Mouse (Mus musculus) hindbrain, postnatal 0 days (tissue): Measurements from ENCODE around the gene Rnf145. TPM values are rescaled to one million over a fixed set of nuclear protein-coding genes. Genes with fewer than 3 reads are reported as not detected.

ENCODE experiments used
- ATAC-seq: fragments of 200-750 bp; cut with Nextera tagmentation; 2 replicates; pipeline ENCODE4 v1.8.0; 2017; ENCODE audit warnings: mild to moderate bottlenecking, moderate TSS enrichment, moderate library complexity
- DNase-seq: peaks from one replicate; pipeline ENCODE4 v3.0.0-alpha.2; 2015; ENCODE audit warnings: low spot score
- H3K27ac ChIP-seq: fragments of 300-500 bp; sonication (generic); 2 replicates; pipeline ENCODE4 v1.5.1; 2014; ENCODE audit warnings: mild to moderate bottlenecking
- H3K27me3 ChIP-seq: fragments of 300-500 bp; sonication (generic); 2 replicates; pipeline ENCODE4 v1.6.1; 2014; ENCODE audit warnings: low read length, mixed read lengths; ENCODE audit not compliant: insufficient read depth
- H3K36me3 ChIP-seq: fragments of 300-500 bp; sonication (generic); 2 replicates; pipeline ENCODE4 v1.6.1; 2014; ENCODE audit warnings: low read length, mixed read lengths; ENCODE audit not compliant: insufficient read depth
- H3K4me1 ChIP-seq: fragments of 300-500 bp; sonication (generic); 2 replicates; pipeline ENCODE4 v1.6.1; 2014; ENCODE audit warnings: antibody characterized with exemption, low read length, mixed read lengths; ENCODE audit not compliant: insufficient read depth
- H3K4me2 ChIP-seq: fragments of 300-500 bp; sonication (generic); 2 replicates; pipeline ENCODE4 v1.6.1; 2014; ENCODE audit warnings: low read depth, mild to moderate bottlenecking, low read length, moderate library complexity, mixed read lengths
- H3K4me3 ChIP-seq: fragments of 300-500 bp; sonication (generic); 2 replicates; pipeline ENCODE4 v1.5.1; 2014; ENCODE audit warnings: low read length
- H3K9ac ChIP-seq: fragments of 300-500 bp; sonication (generic); replicated peaks from 2 replicates; pipeline ENCODE4 v1.6.1; 2014; ENCODE audit warnings: mild to moderate bottlenecking, low read length, moderate library complexity, mixed read lengths
- H3K9me3 ChIP-seq: fragments of 300-500 bp; sonication (generic); 2 replicates; pipeline ENCODE4 v1.6.1; 2016; ENCODE audit warnings: low read length, mixed read lengths
- CTCF ChIP-seq: IDR thresholded peaks from 2 replicates; pipeline ENCODE4 v1.5.1; 2016; ENCODE audit warnings: antibody characterized with exemption, control low read depth, low read depth
- WGBS: fragments of 180-500 bp; shearing (Covaris S2); extraction: QIAGEN DNeasy Blood & Tissue Kit; methylation state at CpG from one replicate; pipeline ENCODE4 v1.1.7; 2014; 5-methylcytosine and 5-hydroxymethylcytosine counted together
- polyA plus RNA-seq: library from polyadenylated mRNA; unstranded; fragments of >200 nt; fragmentation: Nextera tagmentation; extraction: Ambion mirVana; gene quantifications from 2 replicates; pipeline ENCODE4 v1.2.1, GENCODE M21; 2015
- total RNA-seq: library from RNA; depleted of rRNA; stranded (reverse); fragments of >200 nt; gene quantifications from 2 replicates; pipeline ENCODE4 v1.2.3, GENCODE M21; 2014

Gene Rnf145
- total and polyA plus RNA-seq, 2 experiments from 2014 or later, result 92.9 to 122 TPM

- Histone ChIP-seq H3K27me3 (no peaks in the 10 kb centered on the region), H3K4me1 (no peaks in the 10 kb centered on the region), H3K36me3 (no peaks in the 10 kb centered on the region), H3K4me3 (no peak overlapping the region), H3K27ac (no peak overlapping the region), H3K9me3 (no peaks in the 10 kb centered on the region), H3K4me2 (no peak overlapping the region), H3K9ac (no peak overlapping the region)
- ATAC-seq (no peak), DNase-seq (no peak)
- 79% methylated on average over 13 of the region's 13 CpGs for WGBS
- no peak for TF ChIP-seq CTCF
These were observed 20.1 kb upstream of the Rnf145 start for GRCm38 (mm10) chr11:44498412-44499272.

DNA sequence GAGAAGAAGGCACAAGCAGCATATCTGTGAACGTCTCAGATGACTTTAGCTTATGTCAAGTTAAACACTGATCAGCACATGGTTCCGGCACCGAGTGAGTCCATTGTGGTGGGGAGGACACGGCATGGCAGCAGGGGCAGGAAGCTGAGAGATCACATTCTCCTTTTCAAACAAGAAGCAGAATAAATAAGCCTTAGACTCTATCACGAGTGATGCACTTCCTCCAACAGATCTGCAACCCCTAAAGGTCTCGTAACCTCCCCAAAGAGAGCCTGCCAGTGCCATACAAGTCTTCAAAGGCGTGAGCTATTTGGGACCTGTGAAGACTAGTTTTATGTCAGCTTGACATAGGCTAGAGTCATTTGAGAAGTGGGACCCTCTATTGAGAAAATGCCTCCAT, 17.8 kb upstream of the Rnf145 start:
- no peak for TF ChIP-seq CTCF
- Histone ChIP-seq H3K27ac (no peak overlapping the region), H3K4me1 (no peaks in the 10 kb centered on the region), H3K36me3 (no peaks in the 10 kb centered on the region), H3K27me3 (no peaks in the 10 kb centered on the region), H3K4me3 (no peak overlapping the region), H3K9ac (no peak overlapping the region), H3K4me2 (no peak overlapping the region), H3K9me3 (no peaks in the 10 kb centered on the region)
- ATAC-seq (no peak), DNase-seq (no peak)
- WGBS, result 78% methylated on average over 7 of the region's 7 CpGs

- DNase-seq (no peak), ATAC-seq (no peak)
- no peaks in the 10 kb centered on the region for H3K9me3 ChIP-seq
- H3K36me3 ChIP-seq, result no peaks in the 10 kb centered on the region
- H3K4me1 ChIP-seq, result no peaks in the 10 kb centered on the region
- no peak overlapping the region for H3K4me3 ChIP-seq
- no peak for TF ChIP-seq CTCF
- WGBS, result 94% methylated on average over 2 of the region's 2 CpGs
- H3K4me2 ChIP-seq, result no peak overlapping the region
- no peaks in the 10 kb centered on the region for H3K27me3 ChIP-seq
- no peak overlapping the region for H3K27ac ChIP-seq
- no peak overlapping the region for H3K9ac ChIP-seq
These were observed 17.3 kb upstream of the Rnf145 start for GRCm38 (mm10) chr11:44501477-44501876.

DNA sequence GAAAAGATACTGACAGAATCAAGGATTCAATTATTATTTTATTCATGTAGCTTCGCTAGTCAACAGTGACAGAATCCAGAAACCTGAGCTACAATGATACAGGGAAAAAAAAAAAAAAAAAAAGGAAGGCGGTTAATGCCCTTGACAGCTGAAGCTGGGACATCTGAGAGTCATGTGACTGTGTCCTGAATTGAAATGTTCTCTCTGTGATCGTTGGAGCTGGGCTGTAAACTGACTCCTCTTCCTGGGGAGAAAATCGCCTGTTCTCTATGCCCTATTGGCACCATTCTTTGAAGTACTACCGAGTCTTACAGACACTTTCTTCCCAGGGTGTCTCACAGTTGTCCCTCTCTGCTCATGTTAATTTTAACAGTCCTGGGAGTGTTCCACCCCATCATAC, 15.8 kb upstream of the Rnf145 start:
- no peaks in the 10 kb centered on the region for H3K27me3 ChIP-seq
- no peaks in the 10 kb centered on the region for H3K4me1 ChIP-seq
- DNase-seq (no peak), ATAC-seq (no peak)
- H3K4me2 ChIP-seq, result no peak overlapping the region
- no peak for TF ChIP-seq CTCF
- H3K9me3 ChIP-seq, result no peaks in the 10 kb centered on the region
- no peaks in the 10 kb centered on the region for H3K36me3 ChIP-seq
- WGBS, result 41% methylated on average over 5 of the region's 5 CpGs
- no peak overlapping the region for H3K27ac ChIP-seq
- no peak overlapping the region for H3K9ac ChIP-seq
- no peak overlapping the region for H3K4me3 ChIP-seq

DNA sequence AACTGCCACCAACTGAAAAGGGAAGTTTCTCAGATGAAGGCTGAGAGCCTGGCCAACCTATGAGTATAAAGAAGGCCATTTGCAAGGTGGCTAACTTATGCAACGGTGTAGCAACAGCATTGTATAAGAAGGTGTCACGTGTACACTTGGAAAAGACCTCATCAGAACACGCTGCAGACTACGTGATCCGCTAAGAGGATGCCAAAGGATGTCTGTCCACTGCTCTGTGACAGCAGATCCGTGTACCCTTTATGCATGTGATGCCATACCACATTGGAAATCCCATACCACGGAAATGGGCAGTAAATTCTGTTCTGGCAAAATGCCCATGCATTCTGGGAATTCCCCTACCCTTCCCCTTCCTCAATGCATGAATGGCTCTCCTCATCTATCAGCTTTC, 14.6 kb upstream of the Rnf145 start:
- no peaks in the 10 kb centered on the region for H3K4me1 ChIP-seq
- no peaks in the 10 kb centered on the region for H3K36me3 ChIP-seq
- H3K4me2 ChIP-seq, result no peak overlapping the region
- DNase-seq, result no peak
- no peak overlapping the region for H3K4me3 ChIP-seq
- no peak for TF ChIP-seq CTCF
- ATAC-seq, result no peak
- H3K9ac ChIP-seq, result no peak overlapping the region
- no peaks in the 10 kb centered on the region for H3K27me3 ChIP-seq
- no peak overlapping the region for H3K27ac ChIP-seq
- 86% methylated on average over 7 of the region's 7 CpGs for WGBS
- no peaks in the 10 kb centered on the region for H3K9me3 ChIP-seq

DNA sequence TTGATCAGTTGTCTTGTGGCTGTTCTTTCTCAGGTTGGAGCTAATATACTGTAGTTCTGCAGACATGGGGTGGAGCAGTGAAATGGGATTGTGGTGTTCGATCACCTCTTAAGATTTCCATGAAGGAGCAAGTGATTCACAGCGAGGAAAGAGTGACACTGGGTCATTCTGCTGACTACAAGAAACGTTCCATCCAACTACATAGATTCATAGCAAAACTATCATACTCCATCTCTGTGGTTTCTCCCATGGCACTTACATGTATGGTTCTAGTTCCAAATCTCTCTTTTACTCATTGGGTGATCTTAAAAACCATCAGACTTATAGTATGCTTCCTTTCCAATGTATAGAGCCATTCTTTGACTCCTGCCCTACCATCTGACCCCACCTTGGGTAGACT, 14.0 kb upstream of the Rnf145 start:
- H3K27me3 ChIP-seq, result no peaks in the 10 kb centered on the region
- WGBS, result 88% methylated on average over 3 of the region's 3 CpGs
- ATAC-seq, result no peak
- H3K4me2 ChIP-seq, result no peak overlapping the region
- H3K4me1 ChIP-seq, result no peaks in the 10 kb centered on the region
- no peak overlapping the region for H3K9ac ChIP-seq
- H3K9me3 ChIP-seq, result no peaks in the 10 kb centered on the region
- no peak overlapping the region for H3K27ac ChIP-seq
- DNase-seq, result no peak
- TF ChIP-seq CTCF, result no peak
- H3K4me3 ChIP-seq, result no peak overlapping the region
- no peaks in the 10 kb centered on the region for H3K36me3 ChIP-seq

DNA sequence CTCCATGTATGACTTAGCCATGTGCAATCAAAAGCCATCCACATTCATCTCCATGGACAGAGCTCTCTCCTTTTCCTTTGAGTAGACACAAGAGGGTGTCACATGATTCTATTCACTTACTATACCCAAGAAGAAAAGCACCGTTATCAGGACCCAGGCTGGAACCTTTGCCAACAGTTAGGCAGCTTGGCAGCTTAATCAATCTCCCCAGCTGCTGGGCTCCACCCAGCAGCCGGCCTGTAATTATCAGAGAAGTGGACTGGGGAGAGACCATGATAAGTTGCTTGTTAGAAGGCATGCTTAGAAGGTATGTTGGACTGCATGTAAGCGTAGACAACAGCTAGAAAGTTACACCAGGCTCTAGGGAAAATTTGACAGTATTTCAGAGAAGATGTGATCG, 9.9 kb upstream of the Rnf145 start:
- ATAC-seq (no peak), DNase-seq (no peak)
- Histone ChIP-seq H3K9me3 (no peaks in the 10 kb centered on the region), H3K9ac (no peak overlapping the region), H3K4me2 (no peak overlapping the region), H3K27me3 (no peaks in the 10 kb centered on the region), H3K4me1 (no peaks in the 10 kb centered on the region), H3K27ac (no peak overlapping the region), H3K4me3 (no peak overlapping the region), H3K36me3 (no peaks in the 10 kb centered on the region)
- TF ChIP-seq CTCF, result no peak
- WGBS, result 58% methylated on average over 4 of the region's 4 CpGs
